Mouse (Mus musculus): Measurements from ENCODE around the gene Plekhg1. TPM values are rescaled to one million over a fixed set of nuclear protein-coding genes. Genes with fewer than 3 reads are reported as not detected.

The Plekhg1 gene
- polyA plus RNA-seq, 1 experiment from 2014 or later = 4.4 TPM

DNA sequence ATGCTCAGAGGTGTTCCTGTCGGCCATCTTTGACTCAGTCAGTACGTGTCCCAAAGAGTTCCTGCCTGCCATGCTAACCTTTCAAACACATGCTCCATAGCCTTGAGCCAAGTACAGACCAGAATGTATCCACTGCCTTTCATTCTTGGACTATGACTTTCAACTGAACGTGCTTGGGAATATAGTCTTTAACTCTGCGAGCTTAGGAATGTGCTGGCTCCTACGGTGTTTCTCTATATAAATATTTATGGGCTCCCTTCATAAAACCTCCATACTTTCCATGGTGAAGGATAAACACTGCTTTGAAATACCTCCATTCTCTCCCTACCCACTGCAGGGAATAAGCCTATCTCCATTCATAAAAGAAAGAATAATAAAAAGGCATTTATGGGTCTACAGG is 29.0 kb downstream of the Plekhg1 start:
- Histone ChIP-seq H3K4me2 (ENCODE audit: low read length) (no peak overlapping the region), H3K4me1 (replicated peaks; ENCODE audit: control insufficient read depth, insufficient read depth, low read length) (no peaks in the 10 kb centered on the region), H3K4me3 (replicated peaks; ENCODE audit: low read length) (no peak overlapping the region), H3K27me3 (replicated peaks; ENCODE audit: control insufficient read depth, insufficient read depth, low read length) (no peaks in the 10 kb centered on the region), H3K36me3 (ENCODE audit: control insufficient read depth, insufficient read depth) (no peaks in the 10 kb centered on the region), H3K9me3 (ENCODE audit: control insufficient read depth, low read length) (no peaks in the 10 kb centered on the region), H3K9ac (replicated peaks; ENCODE audit: low read depth, low read length) (no peak overlapping the region), H3K27ac (ENCODE audit: low read length) (no peak overlapping the region)
- 81% methylated on average over 5 of the region's 5 CpGs for whole genome bisulfite sequencing
- no peak for ATAC-seq

GRCm38 (mm10) chr10:3774330-3774729 is 34.2 kb downstream of the Plekhg1 start:
- no peaks in the 10 kb centered on the region for H3K27me3 ChIP-seq (replicated peaks; ENCODE audit: control insufficient read depth, insufficient read depth, low read length)
- H3K27ac ChIP-seq (ENCODE audit: low read length) = no peak overlapping the region
- no peaks in the 10 kb centered on the region for H3K9me3 ChIP-seq (ENCODE audit: control insufficient read depth, low read length)
- no peaks in the 10 kb centered on the region for H3K36me3 ChIP-seq (ENCODE audit: control insufficient read depth, insufficient read depth)
- H3K4me2 ChIP-seq (ENCODE audit: low read length) = no peak overlapping the region
- H3K4me3 ChIP-seq (replicated peaks; ENCODE audit: low read length) = no peak overlapping the region
- ATAC-seq = no peak
- H3K9ac ChIP-seq (replicated peaks; ENCODE audit: low read depth, low read length) = no peak overlapping the region
- H3K4me1 ChIP-seq (replicated peaks; ENCODE audit: control insufficient read depth, insufficient read depth, low read length) = no peaks in the 10 kb centered on the region
- 84% methylated on average over 2 of the region's 2 CpGs for WGBS

- 92% methylated on average over 2 of the region's 2 CpGs for WGBS
- Histone ChIP-seq H3K4me2 (ENCODE audit: low read length) (no peak overlapping the region), H3K4me1 (replicated peaks; ENCODE audit: control insufficient read depth, insufficient read depth, low read length) (no peaks in the 10 kb centered on the region), H3K27ac (ENCODE audit: low read length) (no peak overlapping the region), H3K9ac (replicated peaks; ENCODE audit: low read depth, low read length) (no peak overlapping the region), H3K4me3 (replicated peaks; ENCODE audit: low read length) (no peak overlapping the region), H3K9me3 (ENCODE audit: control insufficient read depth, low read length) (no peaks in the 10 kb centered on the region), H3K36me3 (ENCODE audit: control insufficient read depth, insufficient read depth) (no peaks in the 10 kb centered on the region), H3K27me3 (replicated peaks; ENCODE audit: control insufficient read depth, insufficient read depth, low read length) (no peaks in the 10 kb centered on the region)
- ATAC-seq = no peak
Measured at GRCm38 (mm10) chr10:3776761-3777160, 36.6 kb downstream of the Plekhg1 start.

DNA sequence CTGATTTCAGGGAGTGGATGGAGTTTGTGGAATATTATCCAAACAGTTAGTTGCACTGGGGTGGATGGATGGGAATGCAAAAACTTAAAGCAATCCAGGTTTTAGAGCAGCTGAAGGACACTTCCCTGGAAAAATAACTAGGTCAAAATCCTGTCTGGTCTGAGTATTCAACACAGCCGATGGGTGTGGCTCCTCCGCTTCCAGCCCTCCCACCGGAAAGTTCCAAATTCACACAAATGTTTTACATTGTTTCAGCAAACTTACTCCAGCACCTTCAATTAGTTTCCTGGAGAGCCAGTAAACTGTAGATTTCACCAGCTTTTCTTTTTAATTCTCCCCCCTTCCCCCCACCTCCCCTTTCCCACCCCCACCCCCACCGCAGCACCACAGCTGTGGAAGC is 45.2 kb downstream of the Plekhg1 start:
- H3K27ac ChIP-seq (ENCODE audit: low read length) = no peak overlapping the region
- WGBS = 93% methylated on average over 4 of the region's 4 CpGs

DNA sequence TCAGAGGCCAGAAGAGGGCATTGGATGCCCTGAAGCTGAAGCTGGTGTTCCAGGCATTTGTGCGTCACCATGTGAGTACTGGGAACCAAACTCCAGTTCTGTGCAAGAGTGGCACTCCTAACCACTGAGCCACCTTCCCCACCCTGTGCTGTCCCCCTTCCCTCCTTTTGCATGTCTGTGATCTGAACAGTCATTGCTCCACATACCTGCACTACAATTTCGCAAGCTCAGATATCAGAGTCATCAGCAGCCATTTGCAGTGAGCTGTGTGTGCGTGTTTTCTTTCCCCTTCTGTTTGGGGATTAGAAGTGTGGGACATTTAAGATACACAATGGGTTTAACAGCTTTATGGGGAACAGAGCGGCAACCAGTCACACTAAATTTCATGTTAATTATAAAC is 46.4 kb downstream of the Plekhg1 start:
- H3K9ac ChIP-seq (replicated peaks; ENCODE audit: low read depth, low read length) = no peak overlapping the region
- no peak overlapping the region for H3K4me3 ChIP-seq (replicated peaks; ENCODE audit: low read length)
- no peak for ATAC-seq
- no peak overlapping the region for H3K27ac ChIP-seq (ENCODE audit: low read length)
- H3K27me3 ChIP-seq (replicated peaks; ENCODE audit: control insufficient read depth, insufficient read depth, low read length) = no peaks in the 10 kb centered on the region
- H3K4me1 ChIP-seq (replicated peaks; ENCODE audit: control insufficient read depth, insufficient read depth, low read length) = no peaks in the 10 kb centered on the region
- H3K9me3 ChIP-seq (ENCODE audit: control insufficient read depth, low read length) = no peaks in the 10 kb centered on the region
- H3K36me3 ChIP-seq (ENCODE audit: control insufficient read depth, insufficient read depth) = no peaks in the 10 kb centered on the region
- H3K4me2 ChIP-seq (ENCODE audit: low read length) = no peak overlapping the region
- 91% methylated on average over 4 of the region's 4 CpGs for WGBS

More for the DNA sequence above, 45.2 kb downstream of the Plekhg1 start:
- Histone ChIP-seq H3K27me3 (replicated peaks; ENCODE audit: control insufficient read depth, insufficient read depth, low read length) (no peaks in the 10 kb centered on the region), H3K9me3 (ENCODE audit: control insufficient read depth, low read length) (no peaks in the 10 kb centered on the region), H3K4me2 (ENCODE audit: low read length) (no peak overlapping the region), H3K36me3 (ENCODE audit: control insufficient read depth, insufficient read depth) (no peaks in the 10 kb centered on the region), H3K9ac (replicated peaks; ENCODE audit: low read depth, low read length) (no peak overlapping the region), H3K4me3 (replicated peaks; ENCODE audit: low read length) (no peak overlapping the region), H3K4me1 (replicated peaks; ENCODE audit: control insufficient read depth, insufficient read depth, low read length) (no peaks in the 10 kb centered on the region)
- no peak for ATAC-seq

- H3K9ac ChIP-seq (replicated peaks; ENCODE audit: low read depth, low read length) = no peak overlapping the region
- ATAC-seq = no peak
Measured at GRCm38 (mm10) chr10:3787006-3787405, 46.8 kb downstream of the Plekhg1 start.

DNA sequence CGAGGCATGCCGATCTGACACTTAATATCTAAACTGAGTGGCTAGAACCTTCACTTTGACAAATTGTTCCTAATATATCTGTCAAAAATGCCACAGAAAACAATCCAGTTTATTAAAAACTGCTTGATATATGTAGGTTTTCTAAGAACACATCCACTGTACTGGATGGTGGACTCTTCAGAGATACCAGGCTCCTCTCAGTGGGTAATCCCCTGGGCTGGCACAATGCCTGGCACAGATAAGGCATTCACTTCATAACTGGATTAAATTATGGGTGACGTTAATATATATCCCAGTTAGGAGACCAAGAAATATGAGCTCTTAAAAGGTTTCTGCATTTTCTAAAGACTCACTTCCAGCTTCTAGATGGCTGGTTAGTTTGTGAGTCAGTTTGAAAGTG is 53.7 kb downstream of the Plekhg1 start:
- Histone ChIP-seq H3K9me3 (ENCODE audit: control insufficient read depth, low read length) (no peaks in the 10 kb centered on the region), H3K27ac (ENCODE audit: low read length) (no peak overlapping the region), H3K9ac (replicated peaks; ENCODE audit: low read depth, low read length) (no peak overlapping the region), H3K36me3 (ENCODE audit: control insufficient read depth, insufficient read depth) (no peaks in the 10 kb centered on the region), H3K4me3 (replicated peaks; ENCODE audit: low read length) (no peak overlapping the region), H3K4me2 (ENCODE audit: low read length) (no peak overlapping the region), H3K4me1 (replicated peaks; ENCODE audit: control insufficient read depth, insufficient read depth, low read length) (no peaks in the 10 kb centered on the region), H3K27me3 (replicated peaks; ENCODE audit: control insufficient read depth, insufficient read depth, low read length) (no peaks in the 10 kb centered on the region)
- no peak for ATAC-seq
- WGBS = 80% methylated on average over 3 of the region's 3 CpGs

More at GRCm38 (mm10) chr10:3787006-3787405, 46.8 kb downstream of the Plekhg1 start:
- H3K4me3 ChIP-seq (replicated peaks; ENCODE audit: low read length) = no peak overlapping the region
- WGBS = 85% methylated on average over 5 of the region's 5 CpGs
- H3K36me3 ChIP-seq (ENCODE audit: control insufficient read depth, insufficient read depth) = no peaks in the 10 kb centered on the region
- H3K4me1 ChIP-seq (replicated peaks; ENCODE audit: control insufficient read depth, insufficient read depth, low read length) = no peaks in the 10 kb centered on the region
- no peak overlapping the region for H3K27ac ChIP-seq (ENCODE audit: low read length)
- H3K9me3 ChIP-seq (ENCODE audit: control insufficient read depth, low read length) = no peaks in the 10 kb centered on the region
- no peak overlapping the region for H3K4me2 ChIP-seq (ENCODE audit: low read length)
- H3K27me3 ChIP-seq (replicated peaks; ENCODE audit: control insufficient read depth, insufficient read depth, low read length) = no peaks in the 10 kb centered on the region

DNA sequence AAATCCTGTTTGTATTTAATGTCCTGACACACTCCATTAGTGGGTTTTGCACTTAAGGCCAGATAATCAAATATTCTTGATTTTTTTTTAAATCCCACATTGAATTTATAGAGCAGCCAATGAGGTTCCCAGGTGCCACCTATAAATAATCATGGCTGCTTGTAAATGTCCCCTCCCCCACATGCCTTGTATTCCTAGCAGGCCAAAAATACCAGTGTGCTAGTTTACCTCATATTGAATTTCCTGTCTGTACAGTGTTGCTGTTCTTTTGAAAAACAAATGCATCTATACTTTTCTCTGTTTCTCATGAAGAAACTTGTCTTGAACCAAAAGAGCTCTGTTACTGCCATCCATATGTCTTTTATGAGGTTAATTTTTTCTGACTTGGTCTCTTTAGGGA is 59.3 kb downstream of the Plekhg1 start:
- Histone ChIP-seq H3K27ac (ENCODE audit: low read length) (no peak overlapping the region), H3K36me3 (ENCODE audit: control insufficient read depth, insufficient read depth) (no peaks in the 10 kb centered on the region), H3K4me1 (replicated peaks; ENCODE audit: control insufficient read depth, insufficient read depth, low read length) (no peaks in the 10 kb centered on the region), H3K9me3 (ENCODE audit: control insufficient read depth, low read length) (no peaks in the 10 kb centered on the region), H3K27me3 (replicated peaks; ENCODE audit: control insufficient read depth, insufficient read depth, low read length) (no peaks in the 10 kb centered on the region), H3K9ac (replicated peaks; ENCODE audit: low read depth, low read length) (no peak overlapping the region), H3K4me3 (replicated peaks; ENCODE audit: low read length) (no peak overlapping the region), H3K4me2 (ENCODE audit: low read length) (no peak overlapping the region)
- ATAC-seq = no peak

GRCm38 (mm10) chr10:3801254-3801653 is 61.1 kb downstream of the Plekhg1 start:
- Histone ChIP-seq H3K27me3 (replicated peaks; ENCODE audit: control insufficient read depth, insufficient read depth, low read length) (no peaks in the 10 kb centered on the region), H3K4me1 (replicated peaks; ENCODE audit: control insufficient read depth, insufficient read depth, low read length) (no peaks in the 10 kb centered on the region), H3K9ac (replicated peaks; ENCODE audit: low read depth, low read length) (no peak overlapping the region), H3K4me3 (replicated peaks; ENCODE audit: low read length) (no peak overlapping the region), H3K27ac (ENCODE audit: low read length) (no peak overlapping the region), H3K36me3 (ENCODE audit: control insufficient read depth, insufficient read depth) (no peaks in the 10 kb centered on the region), H3K9me3 (ENCODE audit: control insufficient read depth, low read length) (no peaks in the 10 kb centered on the region), H3K4me2 (ENCODE audit: low read length) (no peak overlapping the region)
- 81% methylated on average over 6 of the region's 6 CpGs for WGBS
- ATAC-seq = no peak

DNA sequence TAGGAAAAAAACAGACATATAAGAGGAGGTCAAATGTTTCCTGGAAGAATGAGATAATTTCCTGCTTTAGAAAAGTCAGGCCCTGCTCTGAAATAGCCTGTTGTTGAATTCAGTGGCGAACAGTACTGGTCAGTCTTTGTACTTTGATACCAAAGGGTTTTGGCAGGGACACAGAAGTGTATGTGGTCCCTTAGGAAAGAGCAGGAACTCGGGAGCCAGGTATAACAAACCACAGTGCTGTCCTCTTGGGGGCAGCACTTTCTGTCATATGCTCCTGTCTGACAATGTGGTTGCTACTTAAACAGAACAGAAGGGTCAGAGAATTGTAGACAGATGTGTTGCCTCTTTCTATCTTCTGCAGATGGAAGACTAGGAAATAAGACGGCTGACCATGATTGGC is 65.2 kb downstream of the Plekhg1 start:
- no peaks in the 10 kb centered on the region for H3K4me1 ChIP-seq (replicated peaks; ENCODE audit: control insufficient read depth, insufficient read depth, low read length)
- no peak overlapping the region for H3K4me2 ChIP-seq (ENCODE audit: low read length)
- H3K27ac ChIP-seq (ENCODE audit: low read length) = no peak overlapping the region
- H3K4me3 ChIP-seq (replicated peaks; ENCODE audit: low read length) = no peak overlapping the region
- no peak overlapping the region for H3K9ac ChIP-seq (replicated peaks; ENCODE audit: low read depth, low read length)
- 51% methylated on average over 3 of the region's 3 CpGs for WGBS
- H3K27me3 ChIP-seq (replicated peaks; ENCODE audit: control insufficient read depth, insufficient read depth, low read length) = no peaks in the 10 kb centered on the region
- no peaks in the 10 kb centered on the region for H3K9me3 ChIP-seq (ENCODE audit: control insufficient read depth, low read length)
- no peak for ATAC-seq
- H3K36me3 ChIP-seq (ENCODE audit: control insufficient read depth, insufficient read depth) = no peaks in the 10 kb centered on the region
